Mouse (Mus musculus) adrenal gland, adult 10 weeks (tissue): ENCODE measurements around the gene Card19. TPM values are rescaled to one million over a fixed set of nuclear protein-coding genes. Genes with fewer than 3 reads are reported as not detected.

Experiments
- polyA plus RNA-seq: library from polyadenylated mRNA; stranded (reverse); fragments of 350-450 nt; fragmentation: Illumina TruSeq; extraction: RNeasy Lipid Tissue Mini Kit (QIAGEN cat#74804); gene quantifications from one replicate; pipeline ENCODE4 v1.2.3, GENCODE M21; 2014; ENCODE audit warnings: low read depth, low replicate concordance

Gene Card19
- polyA plus RNA-seq: not detected

GRCm38 (mm10) chr13:49215504-49216219 lies at the start of gene Card19:
TSS of gene Card19 (minus strand) at chr13:49216037.

GRCm38 (mm10) chr13:49248467-49248862 lies 32.6 kb upstream of the Card19 start, which contains the start of gene Susd3:
TSS of gene Susd3 (minus strand) at chr13:49248706.

GRCm38 (mm10) chr13:49187288-49188218 lies 28.3 kb downstream of the Card19 start, which contains the start of gene Ninj1:
TSS of gene Ninj1 (plus strand) at chr13:49187485.

Other genes starting within 250 kb of the Card19 start
- 274 TPM for gene Fam120a, start 248.0 kb downstream of the Card19 start, polyA plus RNA-seq
- 0.12 TPM for gene Wnk2, start 68.0 kb downstream of the Card19 start, polyA plus RNA-seq
- gene Ninj1, start 28.6 kb downstream of the Card19 start, polyA plus RNA-seq: not detected
- not detected for gene Susd3, start 32.7 kb upstream of the Card19 start, polyA plus RNA-seq
- gene Fgd3, start 104.3 kb upstream of the Card19 start, polyA plus RNA-seq: 3.7 TPM
- gene Bicd2, start 125.5 kb upstream of the Card19 start, polyA plus RNA-seq: 46.0 TPM
- 28.3 TPM for gene Ippk, start 205.2 kb upstream of the Card19 start, polyA plus RNA-seq